Mouse (Mus musculus) stomach, postnatal 0 days (tissue): ENCODE measurements around the gene Samm50. TPM values are rescaled to one million over a fixed set of nuclear protein-coding genes. Genes with fewer than 3 reads are reported as not detected.

Experiments
- ATAC-seq: fragments of 200-750 bp; cut with Nextera tagmentation; 2 replicates; pipeline ENCODE4 v1.8.0; 2017; ENCODE audit not compliant: low FRiP score, low TSS enrichment
- DNase-seq: peaks from one replicate; pipeline ENCODE4 v3.0.0-alpha.2; 2016; ENCODE audit warnings: low spot score
- H3K27ac ChIP-seq: fragments of 300-500 bp; sonication (generic); replicated peaks from 2 replicates; pipeline ENCODE4 v1.5.1; 2014; ENCODE audit warnings: mild to moderate bottlenecking, control low read depth
- H3K27me3 ChIP-seq: fragments of 300-500 bp; sonication (generic); 2 replicates; pipeline ENCODE4 v1.6.1; 2014; ENCODE audit warnings: low read length; ENCODE audit not compliant: control insufficient read depth, insufficient read depth
- H3K36me3 ChIP-seq: fragments of 300-500 bp; sonication (generic); 2 replicates; pipeline ENCODE4 v1.6.1; 2014; ENCODE audit warnings: low read length, mixed read lengths; ENCODE audit not compliant: control insufficient read depth, insufficient read depth
- H3K4me1 ChIP-seq: fragments of 300-500 bp; sonication (generic); replicated peaks from 2 replicates; pipeline ENCODE4 v1.6.1; 2014; ENCODE audit warnings: antibody characterized with exemption; ENCODE audit not compliant: control insufficient read depth, insufficient read depth
- H3K4me2 ChIP-seq: fragments of 300-500 bp; sonication (generic); replicated peaks from 2 replicates; pipeline ENCODE4 v1.6.1; 2014; ENCODE audit warnings: low read depth, mild to moderate bottlenecking, control low read depth, moderate library complexity
- H3K4me3 ChIP-seq: fragments of 300-500 bp; sonication (generic); 2 replicates; pipeline ENCODE4 v1.5.1; 2014; ENCODE audit warnings: low read depth, low read length, control low read depth
- H3K9ac ChIP-seq: fragments of 300-500 bp; sonication (generic); 2 replicates; pipeline ENCODE4 v1.6.1; 2014; ENCODE audit warnings: mild to moderate bottlenecking, low read length, control low read depth, mixed read lengths
- H3K9me3 ChIP-seq: fragments of 300-500 bp; sonication (generic); 2 replicates; pipeline ENCODE4 v1.6.1; 2016; ENCODE audit warnings: low read length; ENCODE audit not compliant: control insufficient read depth
- CTCF ChIP-seq: IDR thresholded peaks from 2 replicates; pipeline ENCODE4 v1.5.1; 2016; ENCODE audit warnings: antibody characterized with exemption, low read depth, mild to moderate bottlenecking, moderate library complexity
- EP300 ChIP-seq: optimal IDR thresholded peaks from 2 replicates; pipeline ENCODE3; 2016; ENCODE audit warnings: antibody characterized with exemption
- WGBS: fragments of 180-500 bp; shearing (Covaris S2); extraction: QIAGEN DNeasy Blood & Tissue Kit; methylation state at CpG from one replicate; pipeline ENCODE4 v1.1.7; 2014; 5-methylcytosine and 5-hydroxymethylcytosine counted together
- polyA plus RNA-seq: library from polyadenylated mRNA; unstranded; fragments of >200 nt; fragmentation: Nextera tagmentation; extraction: Ambion mirVana; gene quantifications from 2 replicates; pipeline ENCODE4 v1.2.1, GENCODE M21; 2015

Gene Samm50
- polyA plus RNA-seq, 1 experiment from 2014 or later = 92.3 TPM

GRCm38 (mm10) chr15:84217969-84218782 is 26.1 kb downstream of the Samm50 start:
- no peak overlapping the region for H3K4me2 ChIP-seq
- no peak overlapping the region for H3K4me3 ChIP-seq
- H3K27ac ChIP-seq = no peak overlapping the region
- no peaks in the 10 kb centered on the region for H3K4me1 ChIP-seq
- H3K27me3 ChIP-seq = no peaks in the 10 kb centered on the region
- peaks cover 10% of the 10 kb centered on the region; the same call in 1 of the 2 replicates for H3K36me3 ChIP-seq
- ATAC-seq = no peak
- no peaks in the 10 kb centered on the region for H3K9me3 ChIP-seq
- WGBS = 23% methylated on average over 23 of the region's 23 CpGs
- TF ChIP-seq EP300 = no peak
- TF ChIP-seq CTCF = no peak
- no peak for DNase-seq
- H3K9ac ChIP-seq = no peak overlapping the region

- H3K9me3 ChIP-seq = no peaks in the 10 kb centered on the region
- H3K9ac ChIP-seq = no peak overlapping the region
- H3K4me2 ChIP-seq = no peak overlapping the region
- WGBS = 17% methylated on average over 9 of the region's 9 CpGs
- no peak for ATAC-seq
- DNase-seq = no peak
- H3K27ac ChIP-seq = peak overlapping the region; percentile 35; the same call in 1 of the 2 replicates
- H3K27me3 ChIP-seq = no peaks in the 10 kb centered on the region
- H3K36me3 ChIP-seq = peaks cover 8% of the 10 kb centered on the region; the same call in 1 of the 2 replicates
- no peak overlapping the region for H3K4me3 ChIP-seq
- no peak for TF ChIP-seq CTCF
- no peak for TF ChIP-seq EP300
- H3K4me1 ChIP-seq = no peaks in the 10 kb centered on the region
These were observed 26.8 kb downstream of the Samm50 start for GRCm38 (mm10) chr15:84218783-84219271.

GRCm38 (mm10) chr15:84221539-84221938 is 29.5 kb downstream of the Samm50 start:
- DNase-seq (no peak), ATAC-seq (no peak)
- WGBS = 68% methylated on average over 5 of the region's 5 CpGs
- Histone ChIP-seq H3K27me3 (no peaks in the 10 kb centered on the region), H3K4me1 (no peaks in the 10 kb centered on the region), H3K4me2 (no peak overlapping the region), H3K36me3 (no peaks in the 10 kb centered on the region), H3K9me3 (no peaks in the 10 kb centered on the region), H3K4me3 (no peak overlapping the region), H3K27ac (no peak overlapping the region), H3K9ac (no peak overlapping the region)
- TF ChIP-seq EP300 (no peak), CTCF (no peak)

GRCm38 (mm10) chr15:84223423-84223822 is 31.4 kb downstream of the Samm50 start:
- DNase-seq = no peak

GRCm38 (mm10) chr15:84224779-84225178 is 32.7 kb downstream of the Samm50 start:
- no peak overlapping the region for H3K9ac ChIP-seq
- WGBS = 37% methylated on average over 10 of the region's 10 CpGs
- H3K9me3 ChIP-seq = no peaks in the 10 kb centered on the region
- no peaks in the 10 kb centered on the region for H3K27me3 ChIP-seq
- DNase-seq (no peak), ATAC-seq (no peak)
- H3K27ac ChIP-seq = no peak overlapping the region
- H3K4me2 ChIP-seq = no peak overlapping the region
- no peak overlapping the region for H3K4me3 ChIP-seq
- peak; percentile 31; the same call in 1 of the 2 replicates for TF ChIP-seq CTCF
- no peak for TF ChIP-seq EP300
- H3K36me3 ChIP-seq = no peaks in the 10 kb centered on the region
- no peaks in the 10 kb centered on the region for H3K4me1 ChIP-seq

More at GRCm38 (mm10) chr15:84223423-84223822, 31.4 kb downstream of the Samm50 start:
- H3K9me3 ChIP-seq = no peaks in the 10 kb centered on the region
- H3K4me3 ChIP-seq = no peak overlapping the region
- no peak for ATAC-seq
- H3K27me3 ChIP-seq = no peaks in the 10 kb centered on the region
- H3K9ac ChIP-seq = no peak overlapping the region
- H3K27ac ChIP-seq = no peak overlapping the region
- H3K4me1 ChIP-seq = no peaks in the 10 kb centered on the region
- TF ChIP-seq EP300 (no peak), CTCF (peak; percentile 52)
- no peaks in the 10 kb centered on the region for H3K36me3 ChIP-seq
- no peak overlapping the region for H3K4me2 ChIP-seq
- 33% methylated on average over 6 of the region's 6 CpGs for WGBS

- WGBS = 83% methylated on average over 15 of the region's 15 CpGs
- Histone ChIP-seq H3K4me2 (no peak overlapping the region), H3K4me1 (no peaks in the 10 kb centered on the region), H3K27me3 (no peaks in the 10 kb centered on the region), H3K27ac (no peak overlapping the region), H3K4me3 (no peak overlapping the region), H3K36me3 (no peaks in the 10 kb centered on the region), H3K9me3 (no peaks in the 10 kb centered on the region), H3K9ac (no peak overlapping the region)
- TF ChIP-seq CTCF (no peak), EP300 (no peak)
- ATAC-seq = no peak
- DNase-seq = no peak
These were observed 34.9 kb downstream of the Samm50 start for GRCm38 (mm10) chr15:84226918-84227317.
